Mouse (Mus musculus) MEL (cell line): Measurements from ENCODE around the gene Spag7. TPM values are rescaled to one million over a fixed set of nuclear protein-coding genes. Genes with fewer than 3 reads are reported as not detected.

Experiments
- DNase-seq: peaks from one replicate; pipeline ENCODE4 v3.0.0; 2011; ENCODE audit warnings: low read depth, low spot score
- H3K27ac ChIP-seq: 2 replicates; pipeline ENCODE4 v1.5.1; 2012; ENCODE audit warnings: low read depth, mild to moderate bottlenecking, control low read depth, low read length, moderate library complexity; ENCODE audit not compliant: control insufficient read depth
- H3K27me3 ChIP-seq, 2 experiments: fragments of 150-350 bp in 1 of 2; sonication (generic) in 1 of 2; 2 replicates each; pipeline ENCODE4 v1.6.1; 2012; ENCODE audit warnings: low read length in 2 of 2, mild to moderate bottlenecking in 2 of 2, improper control_type of control experiment in 1 of 2, moderate library complexity in 1 of 2; ENCODE audit not compliant: insufficient read depth in 2 of 2, control insufficient read depth in 1 of 2
- H3K36me3 ChIP-seq, 2 experiments: 2 replicates each; pipeline ENCODE4 v1.6.1; 2012 to 2014; ENCODE audit warnings: low read length in 2 of 2, improper control_type of control experiment in 1 of 2, inconsistent platforms in 1 of 2, mild to moderate bottlenecking in 1 of 2; ENCODE audit not compliant: insufficient read depth in 2 of 2, control insufficient read depth in 1 of 2
- H3K4me1 ChIP-seq, 2 experiments: fragments of 150-350 bp in 1 of 2; sonication (generic) in 1 of 2; 2 replicates each; pipeline ENCODE4 v1.6.1; 2012; ENCODE audit warnings: low read length in 2 of 2, improper control_type of control experiment in 1 of 2, mild to moderate bottlenecking in 1 of 2; ENCODE audit not compliant: insufficient read depth in 2 of 2, control insufficient read depth in 1 of 2
- H3K4me3 ChIP-seq, 2 experiments: fragments of 150-350 bp in 1 of 2; sonication (generic) in 1 of 2; 2 replicates each; pipeline ENCODE4 v1.5.1; 2012; ENCODE audit warnings: low read depth in 2 of 2, low read length in 2 of 2, mild to moderate bottlenecking in 2 of 2, moderate library complexity in 2 of 2, control low read depth in 1 of 2, improper control_type of control experiment in 1 of 2; ENCODE audit not compliant: control insufficient read depth in 1 of 2, insufficient read depth in 1 of 2
- H3K79me2 ChIP-seq: 2 replicates; pipeline ENCODE4 v1.6.1; 2012; ENCODE audit warnings: mild to moderate bottlenecking, low read length, moderate library complexity; ENCODE audit not compliant: control insufficient read depth, poor library complexity, insufficient read depth
- H3K9ac ChIP-seq: 2 replicates; pipeline ENCODE4 v1.6.1; 2012; ENCODE audit warnings: low read depth, mild to moderate bottlenecking, control low read depth, low read length, moderate library complexity; ENCODE audit not compliant: control insufficient read depth, poor library complexity, severe bottlenecking
- H3K9me3 ChIP-seq: fragments of 150-350 bp; sonication (generic); replicated peaks from 2 replicates; pipeline ENCODE4 v1.6.1; 2012; ENCODE audit warnings: mild to moderate bottlenecking, low read length, improper control_type of control experiment, moderate library complexity; ENCODE audit not compliant: insufficient read depth
- CHD1 ChIP-seq: IDR thresholded peaks from 2 replicates; pipeline ENCODE4 v1.6.1; 2012; ENCODE audit warnings: low read depth, mild to moderate bottlenecking, inconsistent platforms, low read length, improper control_type of control experiment
- CTCF ChIP-seq, 3 experiments: IDR thresholded peaks in 2 of 3; conservative IDR thresholded peaks in 1 of 3; 2 replicates each; pipeline ENCODE4 v1.5.1; 2011 to 2012; ENCODE audit warnings: low read length in 3 of 3, low read depth in 2 of 3, mild to moderate bottlenecking in 2 of 3, improper control_type of control experiment in 1 of 3, inconsistent platforms in 1 of 3, mixed read lengths in 1 of 3, moderate library complexity in 1 of 3; ENCODE audit not compliant: control insufficient read depth in 1 of 3, insufficient read depth in 1 of 3, poor library complexity in 1 of 3, severe bottlenecking in 1 of 3
- E2F4 ChIP-seq: IDR thresholded peaks from 2 replicates; pipeline ENCODE4 v1.6.1; 2011; ENCODE audit warnings: low read depth, low read length, improper control_type of control experiment, borderline replicate concordance
- ELF1 ChIP-seq: IDR thresholded peaks from 2 replicates; pipeline ENCODE4 v1.6.1; 2014; ENCODE audit warnings: low read depth, mild to moderate bottlenecking, inconsistent platforms, low read length, improper control_type of control experiment, moderate library complexity
- EP300 ChIP-seq, 2 experiments: IDR thresholded peaks; 2 replicates each; pipeline ENCODE4 v1.6.1; 2011; ENCODE audit warnings: improper control_type of control experiment in 2 of 2, low read length in 2 of 2, low read depth in 1 of 2, mild to moderate bottlenecking in 1 of 2
- ETS1 ChIP-seq: IDR thresholded peaks from 2 replicates; pipeline ENCODE4 v1.6.1; 2012; ENCODE audit warnings: low read depth, mild to moderate bottlenecking, inconsistent platforms, low read length, improper control_type of control experiment, moderate library complexity
- GABPA ChIP-seq: IDR thresholded peaks from 2 replicates; pipeline ENCODE4 v1.6.1; 2012; ENCODE audit warnings: low read depth, mild to moderate bottlenecking, inconsistent platforms, low read length, improper control_type of control experiment, moderate library complexity
- GATA1 ChIP-seq: IDR thresholded peaks from 2 replicates; pipeline ENCODE4 v1.6.1; 2011; ENCODE audit warnings: low read depth, low read length, improper control_type of control experiment
- HCFC1 ChIP-seq: IDR thresholded peaks from 2 replicates; pipeline ENCODE4 v1.6.1; 2012; ENCODE audit warnings: low read depth, mild to moderate bottlenecking, inconsistent platforms, low read length, improper control_type of control experiment, moderate library complexity
- JUND ChIP-seq: IDR thresholded peaks from 2 replicates; pipeline ENCODE4 v1.6.1; 2011; ENCODE audit warnings: low read depth, mild to moderate bottlenecking, improper control_type of control experiment, low read length
- KAT2A ChIP-seq: conservative IDR thresholded peaks from 2 replicates; pipeline ENCODE4 v1.6.1; 2012; ENCODE audit warnings: low read depth, low read length, improper control_type of control experiment, inconsistent platforms
- MAX ChIP-seq: IDR thresholded peaks from 2 replicates; pipeline ENCODE4 v1.6.1; 2011; ENCODE audit warnings: low read length, improper control_type of control experiment
- MXI1 ChIP-seq: IDR thresholded peaks from 2 replicates; pipeline ENCODE4 v1.6.1; 2011; ENCODE audit warnings: mild to moderate bottlenecking, low read depth, low read length, improper control_type of control experiment
- MYB ChIP-seq: IDR thresholded peaks from 2 replicates; pipeline ENCODE4 v1.6.1; 2011; ENCODE audit warnings: mild to moderate bottlenecking, low read depth, low read length, improper control_type of control experiment
- MYC ChIP-seq: IDR thresholded peaks from 2 replicates; pipeline ENCODE4 v1.6.1; 2011; ENCODE audit warnings: low read depth, mild to moderate bottlenecking, low read length, improper control_type of control experiment, moderate library complexity
- NELFE ChIP-seq: IDR thresholded peaks from 2 replicates; pipeline ENCODE4 v1.6.1; 2011; ENCODE audit warnings: low read depth, low read length, improper control_type of control experiment
- NRF1 ChIP-seq: IDR thresholded peaks from 2 replicates; pipeline ENCODE4 v1.6.1; 2014; ENCODE audit warnings: low read depth, mild to moderate bottlenecking, inconsistent platforms, low read length, improper control_type of control experiment, moderate library complexity; ENCODE audit not compliant: poor library complexity, insufficient read depth, severe bottlenecking
- POLR2A ChIP-seq, 2 experiments: IDR thresholded peaks; 2 replicates each; pipeline ENCODE4 v1.6.1; 2011 to 2012; ENCODE audit warnings: low read length in 2 of 2, mild to moderate bottlenecking in 2 of 2, control low read depth in 1 of 2, improper control_type of control experiment in 1 of 2, low read depth in 1 of 2, moderate library complexity in 1 of 2; ENCODE audit not compliant: control insufficient read depth in 1 of 2, insufficient read depth in 1 of 2, poor library complexity in 1 of 2
- POLR2AphosphoS2 ChIP-seq: IDR thresholded peaks from 2 replicates; pipeline ENCODE4 v1.6.1; 2011; ENCODE audit warnings: low read length, improper control_type of control experiment
- POLR2AphosphoS5 ChIP-seq: IDR thresholded peaks from 2 replicates; pipeline ENCODE4 v1.6.1; 2012; ENCODE audit warnings: low read depth, borderline replicate concordance, mild to moderate bottlenecking, inconsistent platforms, low read length, moderate library complexity, mixed read lengths
- RCOR1 ChIP-seq: IDR thresholded peaks from 2 replicates; pipeline ENCODE4 v1.6.1; 2012; ENCODE audit warnings: low read depth, mild to moderate bottlenecking, inconsistent platforms, low read length, improper control_type of control experiment
- SIN3A ChIP-seq: IDR thresholded peaks from 2 replicates; pipeline ENCODE4 v1.6.1; 2012; ENCODE audit warnings: low read length, improper control_type of control experiment, inconsistent platforms
- TAL1 ChIP-seq: IDR thresholded peaks from 2 replicates; pipeline ENCODE4 v1.6.1; 2012; ENCODE audit warnings: mild to moderate bottlenecking, inconsistent platforms, low read length, moderate library complexity, mixed read lengths
- TBP ChIP-seq: IDR thresholded peaks from 2 replicates; pipeline ENCODE4 v1.8.0; 2011; ENCODE audit warnings: low read depth, low read length, improper control_type of control experiment
- TCF12 ChIP-seq: IDR thresholded peaks from 2 replicates; pipeline ENCODE4 v1.6.1; 2014; ENCODE audit warnings: low read depth, mild to moderate bottlenecking, inconsistent platforms, low read length, improper control_type of control experiment, moderate library complexity
- UBTF ChIP-seq: IDR thresholded peaks from 2 replicates; pipeline ENCODE4 v1.6.1; 2012; ENCODE audit warnings: low read depth, mild to moderate bottlenecking, inconsistent platforms, low read length, improper control_type of control experiment, moderate library complexity, borderline replicate concordance; ENCODE audit not compliant: insufficient read depth
- USF1 ChIP-seq: IDR thresholded peaks from 2 replicates; pipeline ENCODE4 v1.6.1; 2014; ENCODE audit warnings: low read depth, mild to moderate bottlenecking, inconsistent platforms, low read length, improper control_type of control experiment, moderate library complexity
- USF2 ChIP-seq, 2 experiments: IDR thresholded peaks; 2 replicates each; pipeline ENCODE4 v1.6.1; 2011 to 2012; ENCODE audit warnings: improper control_type of control experiment in 2 of 2, low read length in 2 of 2, borderline replicate concordance in 1 of 2, inconsistent platforms in 1 of 2, low read depth in 1 of 2, mild to moderate bottlenecking in 1 of 2; ENCODE audit not compliant: insufficient read depth in 1 of 2
- ZC3H11A ChIP-seq: IDR thresholded peaks from 2 replicates; pipeline ENCODE4 v1.6.1; 2012; ENCODE audit warnings: low read depth, mild to moderate bottlenecking, inconsistent platforms, low read length, improper control_type of control experiment
- ZKSCAN1 ChIP-seq: IDR thresholded peaks from 2 replicates; pipeline ENCODE4 v1.6.1; 2012; ENCODE audit warnings: low read depth, mild to moderate bottlenecking, inconsistent platforms, low read length, improper control_type of control experiment, moderate library complexity
- ZMIZ1 ChIP-seq: IDR thresholded peaks from 2 replicates; pipeline ENCODE4 v1.6.1; 2012; ENCODE audit warnings: low read depth, mild to moderate bottlenecking, inconsistent platforms, low read length, improper control_type of control experiment, moderate library complexity
- polyA plus RNA-seq, 2 experiments: library from polyadenylated mRNA; stranded (reverse) in 1 of 2; unstranded in 1 of 2; fragments of >175 nt in 1 of 2; fragments of >200 nt in 1 of 2; gene quantifications; 2 replicates each; pipeline versions ENCODE4 v1.2.1 to v1.2.4; 2012; ENCODE audit warnings: low replicate concordance in 2 of 2, low read depth in 1 of 2; ENCODE audit not compliant: insufficient read length in 2 of 2, insufficient read depth in 1 of 2, missing spikeins in 1 of 2
- total RNA-seq: library from RNA; depleted of rRNA; stranded (reverse); fragments of 300-350 nt; gene quantifications from 2 replicates; pipeline ENCODE4 v1.2.3, GENCODE M21; 2012

Gene Spag7
- total and polyA plus RNA-seq, 3 experiments = 76.4 to 99.6 TPM; not detected in 1

GRCm38 (mm10) chr11:70687601-70688199 lies 18.5 kb upstream of the Spag7 start, which contains the start of gene Camta2 (continued):
- TF ChIP-seq ZKSCAN1 = no peak
- peak; percentile 69; the same call in 1 of the 2 replicates for TF ChIP-seq HCFC1
- no peak for TF ChIP-seq EP300 (IDR thresholded peaks at IDR 0.05; ENCODE audit: low read depth in 1 of 2, low read length in 2 of 2)
- TF ChIP-seq ZC3H11A = no peak
- TF ChIP-seq MXI1 = peak; percentile 65; the same call in 1 of the 2 replicates

DNA sequence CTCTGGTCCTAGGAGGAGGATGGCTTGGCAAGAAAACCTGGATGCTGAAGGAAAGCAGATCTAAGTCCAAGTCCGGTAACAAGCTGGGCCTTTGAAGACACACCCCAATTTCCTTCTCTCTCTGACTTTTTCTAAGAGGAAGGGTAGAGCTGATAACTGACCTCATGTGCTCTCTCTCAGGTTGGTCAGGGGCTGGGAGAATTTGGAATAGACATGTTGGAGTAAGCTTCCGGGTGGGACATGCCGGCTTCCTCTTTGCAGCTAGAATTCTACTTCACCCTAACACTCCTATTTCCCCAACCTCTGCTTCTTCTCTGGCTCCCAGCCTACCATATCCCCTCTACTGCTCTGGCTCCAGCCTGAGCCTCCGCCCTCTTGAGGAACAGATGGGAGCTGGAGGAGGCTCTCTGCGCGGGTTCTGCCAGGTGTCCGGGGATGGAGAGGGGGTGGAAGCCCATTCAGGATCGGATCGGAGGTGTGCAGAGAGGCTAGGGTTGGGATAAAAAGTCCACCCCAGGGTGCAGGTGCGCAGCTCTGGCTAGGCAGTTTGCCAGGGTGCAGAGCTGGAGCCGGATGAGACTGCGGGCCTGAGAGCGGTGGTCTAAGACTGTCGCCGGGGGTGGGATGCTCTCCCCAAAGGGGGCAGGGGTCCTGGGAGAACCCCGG lies 17.8 kb upstream of the Spag7 start:
- Histone ChIP-seq H3K4me1 (peaks cover 0 to 9% of the 10 kb centered on the region in 2 experiments; a peak in 2 of 4 replicates), H3K27ac (peak overlapping the region; percentile 48), H3K9me3 (no peaks in the 10 kb centered on the region), H3K79me2 (peaks cover 4% of the 10 kb centered on the region; the same call in 1 of the 2 replicates), H3K36me3 (peaks cover 0 to 5% of the 10 kb centered on the region in 2 experiments; a peak in 2 of 4 replicates), H3K9ac (peak overlapping the region; percentile 86)
- DNase-seq = peak; percentile 78
- TF ChIP-seq CTCF (IDR thresholded peaks at IDR 0.05 in 2 of 3, conservative IDR thresholded peaks at IDR 0.05 in 1 of 3; ENCODE audit: control insufficient read depth in 1 of 3, insufficient read depth in 1 of 3, low read depth in 2 of 3, low read length in 3 of 3, poor library complexity in 1 of 3, severe bottlenecking in 1 of 3) (no peak), POLR2AphosphoS5 (no peak), MYB (no peak), ZKSCAN1 (no peak), POLR2A (IDR thresholded peaks at IDR 0.05; ENCODE audit: control insufficient read depth in 1 of 2, insufficient read depth in 1 of 2, low read depth in 1 of 2, low read length in 2 of 2, poor library complexity in 1 of 2) (no peak), TAL1 (no peak), ZMIZ1 (0 out of 2 replicates have a peak, but pooled peaks have one; percentile 6), MXI1 (peak; percentile 10; the same call in 1 of the 2 replicates), CHD1 (no peak), NELFE (peak; percentile 33; the same call in 1 of the 2 replicates), EP300 (IDR thresholded peaks at IDR 0.05; ENCODE audit: low read depth in 1 of 2, low read length in 2 of 2) (no peak), ETS1 (0 out of 2 replicates have a peak, but pooled peaks have one; percentile 25), TCF12 (0 out of 2 replicates have a peak, but pooled peaks have one; percentile 6), MYC (peak; percentile 75; the same call in 1 of the 2 replicates), TBP (no peak), RCOR1 (no peak), POLR2AphosphoS2 (no peak), JUND (no peak), MAX (peak; percentile 61; the same call in 1 of the 2 replicates), GABPA (no peak), UBTF (no peak), KAT2A (no peak), SIN3A (peak; percentile 27; the same call in 1 of the 2 replicates), USF1 (no peak), ELF1 (peak; percentile 65), GATA1 (no peak), USF2 (IDR thresholded peaks at IDR 0.05; ENCODE audit: borderline replicate concordance in 1 of 2, insufficient read depth in 1 of 2, low read depth in 1 of 2, low read length in 2 of 2) (no peak), NRF1 (no peak), E2F4 (no peak)
- TF ChIP-seq, all 39 proteins: peak for 9
- H3K27me3 ChIP-seq = no peaks in the 10 kb centered on the region
- peak overlapping the region; percentile 63 to 79 for H3K4me3 ChIP-seq
